Mouse (Mus musculus) stomach, postnatal 0 days (tissue): ENCODE data around the gene Asb16. TPM values are rescaled to one million over a fixed set of nuclear protein-coding genes. Genes with fewer than 3 reads are reported as not detected.

Source experiments
- ATAC-seq: fragments of 200-750 bp; cut with Nextera tagmentation; 2 replicates; pipeline ENCODE4 v1.8.0; 2017; ENCODE audit not compliant: low FRiP score, low TSS enrichment
- DNase-seq: peaks from one replicate; pipeline ENCODE4 v3.0.0-alpha.2; 2016; ENCODE audit warnings: low spot score
- H3K27ac ChIP-seq: fragments of 300-500 bp; sonication (generic); replicated peaks from 2 replicates; pipeline ENCODE4 v1.5.1; 2014; ENCODE audit warnings: mild to moderate bottlenecking, control low read depth
- H3K27me3 ChIP-seq: fragments of 300-500 bp; sonication (generic); 2 replicates; pipeline ENCODE4 v1.6.1; 2014; ENCODE audit warnings: low read length; ENCODE audit not compliant: control insufficient read depth, insufficient read depth
- H3K36me3 ChIP-seq: fragments of 300-500 bp; sonication (generic); 2 replicates; pipeline ENCODE4 v1.6.1; 2014; ENCODE audit warnings: low read length, mixed read lengths; ENCODE audit not compliant: control insufficient read depth, insufficient read depth
- H3K4me1 ChIP-seq: fragments of 300-500 bp; sonication (generic); replicated peaks from 2 replicates; pipeline ENCODE4 v1.6.1; 2014; ENCODE audit warnings: antibody characterized with exemption; ENCODE audit not compliant: control insufficient read depth, insufficient read depth
- H3K4me2 ChIP-seq: fragments of 300-500 bp; sonication (generic); replicated peaks from 2 replicates; pipeline ENCODE4 v1.6.1; 2014; ENCODE audit warnings: low read depth, mild to moderate bottlenecking, control low read depth, moderate library complexity
- H3K4me3 ChIP-seq: fragments of 300-500 bp; sonication (generic); 2 replicates; pipeline ENCODE4 v1.5.1; 2014; ENCODE audit warnings: low read depth, low read length, control low read depth
- H3K9ac ChIP-seq: fragments of 300-500 bp; sonication (generic); 2 replicates; pipeline ENCODE4 v1.6.1; 2014; ENCODE audit warnings: mild to moderate bottlenecking, low read length, control low read depth, mixed read lengths
- H3K9me3 ChIP-seq: fragments of 300-500 bp; sonication (generic); 2 replicates; pipeline ENCODE4 v1.6.1; 2016; ENCODE audit warnings: low read length; ENCODE audit not compliant: control insufficient read depth
- CTCF ChIP-seq: IDR thresholded peaks from 2 replicates; pipeline ENCODE4 v1.5.1; 2016; ENCODE audit warnings: antibody characterized with exemption, low read depth, mild to moderate bottlenecking, moderate library complexity
- EP300 ChIP-seq: optimal IDR thresholded peaks from 2 replicates; pipeline ENCODE3; 2016; ENCODE audit warnings: antibody characterized with exemption
- WGBS: fragments of 180-500 bp; shearing (Covaris S2); extraction: QIAGEN DNeasy Blood & Tissue Kit; methylation state at CpG from one replicate; pipeline ENCODE4 v1.1.7; 2014; 5-methylcytosine and 5-hydroxymethylcytosine counted together
- microRNA-seq: library from miRNA; unstranded; fragments of <30 nt; microRNA quantifications from one replicate; pipeline ENCODE4, GENCODE M21; 2016
- polyA plus RNA-seq: library from polyadenylated mRNA; unstranded; fragments of >200 nt; fragmentation: Nextera tagmentation; extraction: Ambion mirVana; gene quantifications from 2 replicates; pipeline ENCODE4 v1.2.1, GENCODE M21; 2015

The Asb16 gene
- polyA plus RNA-seq, 1 experiment from 2014 or later = 0.04 TPM

- H3K4me2 ChIP-seq = peak overlapping the region; percentile 88
- 7% methylated on average over 10 of the region's 10 CpGs for WGBS
- peak overlapping the region; percentile 99 for H3K27ac ChIP-seq
- no peaks in the 10 kb centered on the region; the same call in 1 of the 2 replicates for H3K36me3 ChIP-seq
- no peaks in the 10 kb centered on the region for H3K27me3 ChIP-seq
- peak overlapping the region; percentile 99 for H3K9ac ChIP-seq
- H3K9me3 ChIP-seq = no peaks in the 10 kb centered on the region
- no peak for ATAC-seq
- peak; percentile 62 for DNase-seq
- H3K4me1 ChIP-seq = peaks cover 7% of the 10 kb centered on the region
- TF ChIP-seq EP300 (no peak), CTCF (no peak)
- peak overlapping the region; percentile 94 for H3K4me3 ChIP-seq
Measured at GRCm38 (mm10) chr11:102320686-102321005, 52.1 kb downstream of the Asb16 start.

DNA sequence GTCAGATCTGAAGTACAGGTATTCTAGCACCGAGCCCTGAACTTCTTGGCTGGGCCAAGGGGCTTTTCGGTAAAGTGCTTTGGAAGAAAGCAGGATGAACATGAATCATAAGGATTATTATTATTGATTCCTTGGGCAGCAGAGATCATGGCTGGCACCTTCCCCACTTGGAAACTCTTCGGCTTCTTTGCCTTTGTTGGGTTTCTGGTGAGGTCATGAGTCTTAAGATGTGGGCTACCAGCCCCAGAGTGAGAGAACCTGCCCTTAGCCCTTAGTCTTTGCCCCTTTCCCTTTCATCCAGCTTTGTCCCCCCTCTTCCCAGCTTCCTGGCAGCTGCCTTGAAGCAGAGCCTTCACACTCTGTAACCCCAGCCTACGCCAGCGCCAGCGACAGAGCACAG, 53.4 kb downstream of the Asb16 start:
- Histone ChIP-seq H3K9me3 (no peaks in the 10 kb centered on the region), H3K4me1 (no peaks in the 10 kb centered on the region), H3K36me3 (no peaks in the 10 kb centered on the region), H3K9ac (no peak overlapping the region), H3K4me2 (no peak overlapping the region), H3K27me3 (no peaks in the 10 kb centered on the region), H3K4me3 (no peak overlapping the region), H3K27ac (no peak overlapping the region)
- DNase-seq = no peak
- ATAC-seq = no peak
- TF ChIP-seq EP300 = no peak
- TF ChIP-seq CTCF = no peak
- 71% methylated on average over 6 of the region's 6 CpGs for WGBS

GRCm38 (mm10) chr11:102323516-102323915, 55.0 kb downstream of the Asb16 start:
- no peak for TF ChIP-seq CTCF
- TF ChIP-seq EP300 = no peak
- Histone ChIP-seq H3K4me1 (no peaks in the 10 kb centered on the region), H3K36me3 (no peaks in the 10 kb centered on the region), H3K9ac (no peak overlapping the region), H3K9me3 (no peaks in the 10 kb centered on the region), H3K27ac (no peak overlapping the region), H3K4me2 (no peak overlapping the region), H3K4me3 (no peak overlapping the region), H3K27me3 (no peaks in the 10 kb centered on the region)
- ATAC-seq (no peak), DNase-seq (no peak)
- WGBS = 70% methylated on average over 1 of the region's 1 CpGs

DNA sequence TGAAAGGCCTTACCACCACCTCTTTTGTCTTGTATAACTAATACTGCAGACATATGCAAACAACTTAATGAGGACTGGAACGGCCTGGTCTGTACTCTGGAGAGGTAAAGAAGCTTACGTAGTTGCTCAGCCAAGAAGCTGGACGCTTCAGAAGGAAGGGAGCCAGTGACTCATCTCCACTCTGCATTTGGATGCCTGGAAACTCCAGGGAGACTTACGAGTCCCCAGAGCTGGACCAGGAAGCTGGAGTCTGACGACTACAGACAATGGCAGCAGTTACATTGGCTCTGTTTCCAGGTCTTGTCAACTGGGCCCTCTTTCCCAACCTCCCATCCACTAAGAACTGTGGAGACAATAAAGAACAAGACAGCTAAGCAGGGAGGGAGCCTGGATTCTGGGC, 58.7 kb downstream of the Asb16 start:
- WGBS = 37% methylated on average over 5 of the region's 5 CpGs
- TF ChIP-seq EP300 = no peak
- TF ChIP-seq CTCF = no peak
- no peak for DNase-seq

GRCm38 (mm10) chr11:102327839-102328238, 59.3 kb downstream of the Asb16 start:
- H3K27me3 ChIP-seq = no peaks in the 10 kb centered on the region
- ATAC-seq (no peak), DNase-seq (no peak)
- no peaks in the 10 kb centered on the region for H3K36me3 ChIP-seq
- H3K4me1 ChIP-seq = no peaks in the 10 kb centered on the region
- WGBS = 73% methylated on average over 7 of the region's 7 CpGs
- no peak overlapping the region for H3K27ac ChIP-seq
- TF ChIP-seq EP300 (no peak), CTCF (no peak)
- H3K4me2 ChIP-seq = no peak overlapping the region
- H3K4me3 ChIP-seq = no peak overlapping the region
- H3K9ac ChIP-seq = no peak overlapping the region
- no peaks in the 10 kb centered on the region for H3K9me3 ChIP-seq

More for the DNA sequence above, 58.7 kb downstream of the Asb16 start:
- Histone ChIP-seq H3K4me2 (no peak overlapping the region), H3K4me1 (no peaks in the 10 kb centered on the region), H3K27ac (no peak overlapping the region), H3K4me3 (no peak overlapping the region), H3K36me3 (no peaks in the 10 kb centered on the region), H3K9ac (no peak overlapping the region), H3K27me3 (no peaks in the 10 kb centered on the region), H3K9me3 (no peaks in the 10 kb centered on the region)
- no peak for ATAC-seq

Small RNA genes lying within 50 kb of the gene (microRNA-seq; reads per million reads assigned to microRNA genes)
- 0.96 reads per million for gene Mir8101

Other genes with a start within 250 kb of the Asb16 start
- 3.3 and 3.4 TPM in 2 replicates for gene Mpp3, start 240.3 kb upstream of the Asb16 start, polyA plus RNA-seq
- gene Cd300lg, start 227.2 kb upstream of the Asb16 start, polyA plus RNA-seq = 3.0 and 3.4 TPM in 2 replicates
- 2.8 and 3.4 TPM in 2 replicates for gene Mpp2, start 180.2 kb upstream of the Asb16 start, polyA plus RNA-seq
- gene Ppy, start 167.4 kb upstream of the Asb16 start, polyA plus RNA-seq = 3.3 and 5.4 TPM in 2 replicates
- gene Pyy, start 160.9 kb upstream of the Asb16 start, polyA plus RNA-seq = 63.0 and 64.3 TPM in 2 replicates
- gene Nags, start 123.2 kb upstream of the Asb16 start, polyA plus RNA-seq = 0.07 TPM in 1 of 2 replicates, not detected in the other
- gene Tmem101, start 112.3 kb upstream of the Asb16 start, polyA plus RNA-seq = 13.8 and 14.5 TPM in 2 replicates
- gene Lsm12, start 83.4 kb upstream of the Asb16 start, polyA plus RNA-seq = 70.0 and 99.4 TPM in 2 replicates
- 19.2 and 19.4 TPM in 2 replicates for gene G6pc3, start 79.1 kb upstream of the Asb16 start, polyA plus RNA-seq
- gene Hdac5, start 38.6 kb upstream of the Asb16 start, polyA plus RNA-seq = 33.8 and 43.3 TPM in 2 replicates
- gene BC030867, start 19.9 kb upstream of the Asb16 start, polyA plus RNA-seq = 2.2 and 2.7 TPM in 2 replicates
- gene Tmub2, start 16.2 kb downstream of the Asb16 start, polyA plus RNA-seq = 30.3 and 31.3 TPM in 2 replicates
- gene Atxn7l3, start 27.9 kb downstream of the Asb16 start, polyA plus RNA-seq = 6.9 and 7.3 TPM in 2 replicates
- 46.6 and 46.7 TPM in 2 replicates for gene Ubtf, start 51.0 kb downstream of the Asb16 start, polyA plus RNA-seq
- gene Slc4a1, start 97.5 kb downstream of the Asb16 start, polyA plus RNA-seq = 0.72 and 1.1 TPM in 2 replicates
- 5.1 and 5.9 TPM in 2 replicates for gene Rundc3a, start 124.7 kb downstream of the Asb16 start, polyA plus RNA-seq
- gene Slc25a39, start 139.2 kb downstream of the Asb16 start, polyA plus RNA-seq = 189 and 200 TPM in 2 replicates
- 126 and 142 TPM in 2 replicates for gene Grn, start 161.6 kb downstream of the Asb16 start, polyA plus RNA-seq
- gene Fam171a2, start 178.9 kb downstream of the Asb16 start, polyA plus RNA-seq = 2.0 and 2.9 TPM in 2 replicates
- gene Itga2b, start 201.4 kb downstream of the Asb16 start, polyA plus RNA-seq = 5.4 and 6.5 TPM in 2 replicates